In genomic region chr1:87263796-87264133, GRCm38 (mm10) we compare ENCODE assay signal across 9 mouse cellular contexts. TPM values are rescaled to one million over a fixed set of nuclear protein-coding genes. Genes with fewer than 3 reads are reported as not detected.
A peak's percentile ranks its signal among the peaks of the same experiment; 100 is the strongest.
DNase-seq lines count a peak whose midpoint lies in the region; ATAC-seq and TF ChIP-seq lines count a peak whose summit lies in the region.
"Had no signal": no experiment of that assay in that cellular context is flagged by ENCODE, and none has a peak within 500 bp of the region (broad histone marks: within the 10 kb centered on the region; RNA-seq: fewer than 3 reads in every experiment).

No protein-coding gene starts in this region.

- H3K4me2 ChIP-seq in embryonic facial prominence, embryonic 12.5 days (replicated peaks), result peak overlapping the region; percentile 96
- H3K4me2 ChIP-seq in intestine, embryonic 15.5 days (replicated peaks), result peak overlapping the region; percentile 92
- H3K4me2 ChIP-seq in neural tube, embryonic 12.5 days (replicated peaks), result peak overlapping the region; percentile 83

- H3K9ac ChIP-seq in embryonic facial prominence, embryonic 12.5 days, result no peak overlapping the region
- H3K9ac ChIP-seq in intestine, embryonic 15.5 days, result peak overlapping the region; percentile 43; the same call in 1 of the 2 replicates
- H3K9ac ChIP-seq in neural tube, embryonic 12.5 days, result no peak overlapping the region

- no peaks in the 10 kb centered on the region for H3K9me3 ChIP-seq in embryonic facial prominence, embryonic 12.5 days
- no peaks in the 10 kb centered on the region for H3K9me3 ChIP-seq in intestine, embryonic 15.5 days
- no peaks in the 10 kb centered on the region for H3K9me3 ChIP-seq in neural tube, embryonic 12.5 days

- peaks cover 90% of the 10 kb centered on the region for H3K27me3 ChIP-seq in embryonic facial prominence, embryonic 12.5 days
- peaks cover 71% of the 10 kb centered on the region for H3K27me3 ChIP-seq in intestine, embryonic 15.5 days (replicated peaks)
- peaks cover 72% of the 10 kb centered on the region for H3K27me3 ChIP-seq in neural tube, embryonic 12.5 days (replicated peaks)

- DNase-seq in layer of hippocampus, adult 2 months (ENCODE audit: low spot score in 2 of 2), result no peak
- no peak for DNase-seq in layer of hippocampus, adult 18-20 months (ENCODE audit: low spot score in 2 of 2)
- DNase-seq in right cerebral cortex, postnatal 36 days (ENCODE audit: low spot score in 2 of 2), result no peak

- WGBS in embryonic facial prominence, embryonic 12.5 days, result under 1% methylated on average over 12 of the region's 12 CpGs
- 3% methylated on average over 12 of the region's 12 CpGs for WGBS in intestine, embryonic 15.5 days
- WGBS in neural tube, embryonic 12.5 days, result 2% methylated on average over 12 of the region's 12 CpGs

- TF ChIP-seq CTCF in layer of hippocampus, adult 2 months (conservative IDR thresholded peaks at IDR 0.05), result no peak

- no peak overlapping the region for H3K27ac ChIP-seq in layer of hippocampus, adult 2 months
- no peak overlapping the region for H3K27ac ChIP-seq in embryonic facial prominence, embryonic 12.5 days
- H3K27ac ChIP-seq in intestine, embryonic 15.5 days, result no peak overlapping the region
- no peak overlapping the region for H3K27ac ChIP-seq in neural tube, embryonic 12.5 days

- ATAC-seq in embryonic facial prominence, embryonic 12.5 days (ENCODE audit: insufficient number of reproducible peaks, insufficient read depth, low FRiP score, low TSS enrichment), result no peak
- no peak for ATAC-seq in intestine, embryonic 15.5 days
- ATAC-seq in neural tube, embryonic 12.5 days (ENCODE audit: low FRiP score, low read depth), result peak; percentile 42; the same call in 1 of the 2 replicates
- no peak for ATAC-seq in CD4-positive, CD25-positive, alpha-beta regulatory T cell, adult 4 months
- no peak for ATAC-seq in activated CD4-positive, CD25-positive, alpha-beta regulatory T cell, adult 4 months

- no peaks in the 10 kb centered on the region for H3K36me3 ChIP-seq in embryonic facial prominence, embryonic 12.5 days
- H3K36me3 ChIP-seq in intestine, embryonic 15.5 days, result no peaks in the 10 kb centered on the region
- no peaks in the 10 kb centered on the region for H3K36me3 ChIP-seq in neural tube, embryonic 12.5 days

- H3K4me1 ChIP-seq in embryonic facial prominence, embryonic 12.5 days, result peaks cover 20% of the 10 kb centered on the region
- peaks cover 21% of the 10 kb centered on the region for H3K4me1 ChIP-seq in intestine, embryonic 15.5 days (replicated peaks)
- peaks cover 23% of the 10 kb centered on the region for H3K4me1 ChIP-seq in neural tube, embryonic 12.5 days

- H3K4me3 ChIP-seq in layer of hippocampus, adult 2 months, result peak overlapping the region; percentile 55
- peak overlapping the region; percentile 52 for H3K4me3 ChIP-seq in embryonic facial prominence, embryonic 12.5 days
- peak overlapping the region; percentile 45 for H3K4me3 ChIP-seq in intestine, embryonic 15.5 days (replicated peaks)
- peak overlapping the region; percentile 38 for H3K4me3 ChIP-seq in neural tube, embryonic 12.5 days

RNA-seq across cellular contexts. Expression of gene Efhd1, which starts 0.4 kb away (rescaled TPM):
- total RNA-seq in layer of hippocampus, adult 2 months (2021), result 10 to 100 TPM; 13.6 to 15.0 TPM
- total RNA-seq in layer of hippocampus, adult 18-20 months (2021), result 10 to 100 TPM; 19.1 to 20.0 TPM
- polyA plus RNA-seq in embryonic facial prominence, embryonic 12.5 days (2016; fragmentation: Nextera tagmentation; extraction: Ambion mirVana), result 0.98 and 1.5 TPM in 2 replicates
- 0.08 and 0.57 TPM in 2 replicates for polyA plus RNA-seq in intestine, embryonic 15.5 days (2015; fragmentation: Nextera tagmentation; extraction: Ambion mirVana)
- 0.37 and 0.84 TPM in 2 replicates for polyA plus RNA-seq in neural tube, embryonic 12.5 days (2016; fragmentation: Nextera tagmentation; extraction: Ambion mirVana)
- under 1 TPM in 1 of 2 experiments, not detected in 1; 0.35 TPM for polyA plus RNA-seq in CD4-positive, CD25-positive, alpha-beta regulatory T cell, adult 4 months (2017; shearing (Covaris generic))
- polyA plus RNA-seq in activated CD4-positive, CD25-positive, alpha-beta regulatory T cell, adult 4 months (2017; shearing (Covaris generic)), result not detected
- total RNA-seq: liver, adult 2 months had no signal

RNA-seq across cellular contexts. Expression of gene Eif4e2, which starts 50.1 kb away (rescaled TPM):
- 10 to 100 TPM; 55.6 to 55.8 TPM for total RNA-seq in layer of hippocampus, adult 2 months (2021)
- 10 to 100 TPM; 56.9 to 59.4 TPM for total RNA-seq in layer of hippocampus, adult 18-20 months (2021)
- polyA plus RNA-seq in embryonic facial prominence, embryonic 12.5 days (2016; fragmentation: Nextera tagmentation; extraction: Ambion mirVana), result 179 and 182 TPM in 2 replicates
- polyA plus RNA-seq in intestine, embryonic 15.5 days (2015; fragmentation: Nextera tagmentation; extraction: Ambion mirVana), result 169 and 170 TPM in 2 replicates
- polyA plus RNA-seq in neural tube, embryonic 12.5 days (2016; fragmentation: Nextera tagmentation; extraction: Ambion mirVana), result 138 and 150 TPM in 2 replicates
- polyA plus RNA-seq in CD4-positive, CD25-positive, alpha-beta regulatory T cell, adult 4 months (2017; shearing (Covaris generic)), result 100 to 1,000 TPM; 101 to 133 TPM
- 100 to 1,000 TPM; 128 to 155 TPM for polyA plus RNA-seq in activated CD4-positive, CD25-positive, alpha-beta regulatory T cell, adult 4 months (2017; shearing (Covaris generic))

RNA-seq across cellular contexts. Expression of gene Chrng, which starts 59.3 kb away (rescaled TPM):
- total RNA-seq in layer of hippocampus, adult 2 months (2021), result not detected
- total RNA-seq in layer of hippocampus, adult 18-20 months (2021), result not detected
- 6.0 and 9.8 TPM in 2 replicates for polyA plus RNA-seq in embryonic facial prominence, embryonic 12.5 days (2016; fragmentation: Nextera tagmentation; extraction: Ambion mirVana)
- 0.18 TPM in 1 of 2 replicates, not detected in the other for polyA plus RNA-seq in intestine, embryonic 15.5 days (2015; fragmentation: Nextera tagmentation; extraction: Ambion mirVana)
- polyA plus RNA-seq in neural tube, embryonic 12.5 days (2016; fragmentation: Nextera tagmentation; extraction: Ambion mirVana), result 2.0 and 3.2 TPM in 2 replicates
- polyA plus RNA-seq in CD4-positive, CD25-positive, alpha-beta regulatory T cell, adult 4 months (2017; shearing (Covaris generic)), result under 1 TPM in 1 of 2 experiments, not detected in 1; 0.30 TPM
- not detected for polyA plus RNA-seq in activated CD4-positive, CD25-positive, alpha-beta regulatory T cell, adult 4 months (2017; shearing (Covaris generic))
- total RNA-seq: liver, adult 2 months had no signal
- polyA plus RNA-seq: liver, adult 2 months had no signal
